Mouse (Mus musculus): ENCODE data around the gene Chd2. TPM values are rescaled to one million over a fixed set of nuclear protein-coding genes. Genes with fewer than 3 reads are reported as not detected.

Chd2 gene
- polyA plus RNA-seq, 1 experiment: 48.6 TPM

DNA sequence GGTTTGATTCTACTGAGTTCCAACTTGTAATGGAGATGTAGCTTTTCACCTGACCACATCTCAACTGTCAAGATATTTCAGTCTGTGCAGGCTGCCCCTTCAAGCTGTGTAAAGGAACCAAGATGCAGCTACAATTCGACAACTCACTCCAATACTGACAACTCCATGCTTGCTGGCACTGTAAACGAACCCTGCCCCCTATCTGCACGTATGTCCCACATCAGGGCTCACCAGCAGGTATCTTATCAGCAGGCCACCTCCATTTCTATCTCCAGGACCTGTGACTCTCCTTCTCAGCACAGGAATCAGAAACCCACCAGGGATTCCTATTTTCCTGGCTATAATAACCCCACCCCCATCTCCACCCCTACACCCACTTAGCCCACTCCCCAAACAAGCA lies 113.1 kb downstream of the Chd2 start:
- TF ChIP-seq POLR2A (IDR thresholded peaks at IDR 0.05; ENCODE audit: low read depth, low read length): no peak

GRCm38 (mm10) chr7:73427794-73428193 lies 113.8 kb downstream of the Chd2 start:
- no peak overlapping the region for H3K4me3 ChIP-seq (ENCODE audit: extremely low read depth, insufficient read depth, insufficient read length)
- DNase-seq (ENCODE audit: low read depth in 1 of 2, low spot score in 2 of 2): no peak
- H3K36me3 ChIP-seq (ENCODE audit: control insufficient read depth, insufficient read depth, low read length): peaks cover 27% of the 10 kb centered on the region
- H3K4me1 ChIP-seq (ENCODE audit: control insufficient read depth, insufficient read depth, insufficient read length): no peaks in the 10 kb centered on the region
- no peak for TF ChIP-seq POLR2A (IDR thresholded peaks at IDR 0.05; ENCODE audit: low read depth, low read length)
- TF ChIP-seq CTCF (IDR thresholded peaks at IDR 0.05; ENCODE audit: extremely low read depth, insufficient read depth, insufficient read length, insufficient replicate concordance): no peak
- no peak overlapping the region for H3K27ac ChIP-seq (ENCODE audit: insufficient read depth, low read length)
- WGBS: 95% methylated on average over 6 of the region's 6 CpGs
- no peaks in the 10 kb centered on the region for H3K27me3 ChIP-seq (ENCODE audit: control insufficient read depth, insufficient read depth, low read length)

More for the DNA sequence above, 113.1 kb downstream of the Chd2 start:
- Histone ChIP-seq H3K4me1 (ENCODE audit: control insufficient read depth, insufficient read depth, insufficient read length) (no peaks in the 10 kb centered on the region), H3K4me3 (ENCODE audit: extremely low read depth, insufficient read depth, insufficient read length) (no peak overlapping the region), H3K36me3 (ENCODE audit: control insufficient read depth, insufficient read depth, low read length) (peaks cover 29% of the 10 kb centered on the region), H3K27ac (ENCODE audit: insufficient read depth, low read length) (no peak overlapping the region), H3K27me3 (ENCODE audit: control insufficient read depth, insufficient read depth, low read length) (no peaks in the 10 kb centered on the region)
- 84% methylated on average over 3 of the region's 3 CpGs for WGBS
- DNase-seq (ENCODE audit: low read depth in 1 of 2, low spot score in 2 of 2): no peak

- no peaks in the 10 kb centered on the region for H3K27me3 ChIP-seq (ENCODE audit: control insufficient read depth, insufficient read depth, low read length)
- no peak for DNase-seq (ENCODE audit: low read depth in 1 of 2, low spot score in 2 of 2)
- 75% methylated on average over 8 of the region's 8 CpGs for WGBS
- H3K4me1 ChIP-seq (ENCODE audit: control insufficient read depth, insufficient read depth, insufficient read length): no peaks in the 10 kb centered on the region
- no peak overlapping the region for H3K27ac ChIP-seq (ENCODE audit: insufficient read depth, low read length)
- no peak overlapping the region for H3K4me3 ChIP-seq (ENCODE audit: extremely low read depth, insufficient read depth, insufficient read length)
- H3K36me3 ChIP-seq (ENCODE audit: control insufficient read depth, insufficient read depth, low read length): peaks cover 27% of the 10 kb centered on the region
- TF ChIP-seq POLR2A (IDR thresholded peaks at IDR 0.05; ENCODE audit: low read depth, low read length): no peak
Measured at GRCm38 (mm10) chr7:73426752-73427386, 114.8 kb downstream of the Chd2 start.

GRCm38 (mm10) chr7:73426235-73426634 lies 115.4 kb downstream of the Chd2 start:
- WGBS: 88% methylated on average over 3 of the region's 3 CpGs
- no peaks in the 10 kb centered on the region for H3K27me3 ChIP-seq (ENCODE audit: control insufficient read depth, insufficient read depth, low read length)
- no peaks in the 10 kb centered on the region for H3K4me1 ChIP-seq (ENCODE audit: control insufficient read depth, insufficient read depth, insufficient read length)
- H3K4me3 ChIP-seq (ENCODE audit: extremely low read depth, insufficient read depth, insufficient read length): no peak overlapping the region
- DNase-seq (ENCODE audit: low read depth in 1 of 2, low spot score in 2 of 2): no peak
- no peak for TF ChIP-seq CTCF (IDR thresholded peaks at IDR 0.05; ENCODE audit: extremely low read depth, insufficient read depth, insufficient read length, insufficient replicate concordance)
- no peak for TF ChIP-seq POLR2A (IDR thresholded peaks at IDR 0.05; ENCODE audit: low read depth, low read length)
- no peak overlapping the region for H3K27ac ChIP-seq (ENCODE audit: insufficient read depth, low read length)
- peaks cover 26% of the 10 kb centered on the region for H3K36me3 ChIP-seq (ENCODE audit: control insufficient read depth, insufficient read depth, low read length)

DNA sequence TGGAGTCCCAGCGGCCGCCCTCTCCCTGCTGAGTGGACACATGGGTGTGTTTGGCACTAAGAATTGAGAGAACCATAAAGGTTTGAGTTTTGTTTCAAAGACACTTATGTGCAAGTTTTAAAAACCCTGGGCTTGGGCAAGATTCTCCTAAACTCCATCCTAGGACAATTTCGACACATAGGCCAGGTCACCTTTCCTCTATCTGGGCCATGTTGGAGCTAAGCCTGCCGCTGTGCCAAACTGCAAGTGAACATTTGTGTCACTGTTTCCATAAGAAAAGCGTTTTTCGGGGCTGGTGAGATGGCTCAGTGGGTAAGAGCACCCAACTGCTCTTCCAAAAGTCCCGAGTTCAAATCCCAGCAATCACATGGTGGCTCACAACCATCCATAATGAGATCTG lies 116.2 kb downstream of the Chd2 start:
- DNase-seq (ENCODE audit: low read depth in 1 of 2, low spot score in 2 of 2): no peak

DNA sequence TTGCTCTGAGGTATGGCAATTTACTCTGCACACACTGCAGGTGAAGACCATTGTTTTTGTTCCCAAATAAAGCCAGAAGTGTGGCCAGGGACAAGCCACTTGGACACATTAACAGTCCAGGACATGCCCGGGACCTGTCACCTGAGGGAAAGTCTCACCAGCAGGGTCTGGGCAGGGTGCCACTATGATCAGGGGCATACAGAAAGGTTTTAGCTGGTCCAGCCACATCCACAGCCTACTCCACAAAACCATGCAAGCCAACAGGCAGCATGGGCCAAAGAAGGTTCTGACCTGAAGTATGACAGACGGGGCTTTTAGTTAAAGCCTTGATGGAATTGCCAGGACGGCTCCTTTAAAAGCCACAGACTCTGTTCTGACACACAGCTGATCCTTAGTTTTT lies 116.9 kb downstream of the Chd2 start:
- H3K4me3 ChIP-seq (ENCODE audit: extremely low read depth, insufficient read depth, insufficient read length): no peak overlapping the region
- peaks cover 21% of the 10 kb centered on the region for H3K36me3 ChIP-seq (ENCODE audit: control insufficient read depth, insufficient read depth, low read length)
- TF ChIP-seq CTCF (IDR thresholded peaks at IDR 0.05; ENCODE audit: extremely low read depth, insufficient read depth, insufficient read length, insufficient replicate concordance) (no peak), POLR2A (IDR thresholded peaks at IDR 0.05; ENCODE audit: low read depth, low read length) (no peak)
- no peak overlapping the region for H3K27ac ChIP-seq (ENCODE audit: insufficient read depth, low read length)
- no peaks in the 10 kb centered on the region for H3K27me3 ChIP-seq (ENCODE audit: control insufficient read depth, insufficient read depth, low read length)
- WGBS: 71% methylated on average over 3 of the region's 3 CpGs
- no peaks in the 10 kb centered on the region for H3K4me1 ChIP-seq (ENCODE audit: control insufficient read depth, insufficient read depth, insufficient read length)
- no peak for DNase-seq (ENCODE audit: low read depth in 1 of 2, low spot score in 2 of 2)

More for the DNA sequence above, 116.2 kb downstream of the Chd2 start:
- TF ChIP-seq CTCF (IDR thresholded peaks at IDR 0.05; ENCODE audit: extremely low read depth, insufficient read depth, insufficient read length, insufficient replicate concordance) (no peak), POLR2A (IDR thresholded peaks at IDR 0.05; ENCODE audit: low read depth, low read length) (no peak)
- H3K4me3 ChIP-seq (ENCODE audit: extremely low read depth, insufficient read depth, insufficient read length): no peak overlapping the region
- WGBS: 93% methylated on average over 7 of the region's 7 CpGs
- H3K36me3 ChIP-seq (ENCODE audit: control insufficient read depth, insufficient read depth, low read length): peaks cover 25% of the 10 kb centered on the region
- H3K27me3 ChIP-seq (ENCODE audit: control insufficient read depth, insufficient read depth, low read length): no peaks in the 10 kb centered on the region
- no peak overlapping the region for H3K27ac ChIP-seq (ENCODE audit: insufficient read depth, low read length)
- no peaks in the 10 kb centered on the region for H3K4me1 ChIP-seq (ENCODE audit: control insufficient read depth, insufficient read depth, insufficient read length)

DNA sequence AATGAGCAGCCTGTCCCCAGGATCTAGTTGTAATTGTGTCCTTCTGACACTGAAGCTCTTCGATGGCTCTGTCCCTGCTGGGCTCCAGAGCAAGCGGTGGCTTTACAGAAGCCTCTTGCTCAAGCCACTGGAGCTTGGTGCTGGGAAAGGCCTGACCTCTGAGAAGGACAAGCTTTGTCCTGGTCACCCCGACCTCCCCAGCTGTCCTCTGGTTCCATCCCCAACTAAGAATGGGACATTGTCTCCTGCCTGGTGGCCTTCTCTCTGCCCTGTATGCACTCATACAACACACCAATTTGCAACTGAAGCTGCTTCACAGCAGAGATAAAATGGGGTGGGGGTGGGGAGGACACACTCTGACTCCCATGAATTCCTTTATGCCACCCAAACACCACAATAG lies 117.4 kb downstream of the Chd2 start:
- WGBS: 71% methylated on average over 3 of the region's 3 CpGs

More for the DNA sequence above, 117.4 kb downstream of the Chd2 start:
- Histone ChIP-seq H3K4me3 (ENCODE audit: extremely low read depth, insufficient read depth, insufficient read length) (no peak overlapping the region), H3K27me3 (ENCODE audit: control insufficient read depth, insufficient read depth, low read length) (no peaks in the 10 kb centered on the region), H3K36me3 (ENCODE audit: control insufficient read depth, insufficient read depth, low read length) (peaks cover 16% of the 10 kb centered on the region), H3K4me1 (ENCODE audit: control insufficient read depth, insufficient read depth, insufficient read length) (no peaks in the 10 kb centered on the region), H3K27ac (ENCODE audit: insufficient read depth, low read length) (no peak overlapping the region)
- DNase-seq (ENCODE audit: low read depth in 1 of 2, low spot score in 2 of 2): no peak
- TF ChIP-seq CTCF (IDR thresholded peaks at IDR 0.05; ENCODE audit: extremely low read depth, insufficient read depth, insufficient read length, insufficient replicate concordance) (no peak), POLR2A (IDR thresholded peaks at IDR 0.05; ENCODE audit: low read depth, low read length) (no peak)
